Mouse (Mus musculus) testis, adult 10 weeks (tissue): ENCODE results near the gene Gm438. TPM values are rescaled to one million over a fixed set of nuclear protein-coding genes. Genes with fewer than 3 reads are reported as not detected.

Experiments used
- polyA plus RNA-seq: library from polyadenylated mRNA; stranded (reverse); fragments of 350-450 nt; fragmentation: Illumina TruSeq; extraction: RNeasy Lipid Tissue Mini Kit (QIAGEN cat#74804); gene quantifications from one replicate; pipeline ENCODE4 v1.2.3, GENCODE M21; 2014; ENCODE audit warnings: low read depth, low replicate concordance

Gm438 gene
- 0.14 TPM for polyA plus RNA-seq

DNA sequence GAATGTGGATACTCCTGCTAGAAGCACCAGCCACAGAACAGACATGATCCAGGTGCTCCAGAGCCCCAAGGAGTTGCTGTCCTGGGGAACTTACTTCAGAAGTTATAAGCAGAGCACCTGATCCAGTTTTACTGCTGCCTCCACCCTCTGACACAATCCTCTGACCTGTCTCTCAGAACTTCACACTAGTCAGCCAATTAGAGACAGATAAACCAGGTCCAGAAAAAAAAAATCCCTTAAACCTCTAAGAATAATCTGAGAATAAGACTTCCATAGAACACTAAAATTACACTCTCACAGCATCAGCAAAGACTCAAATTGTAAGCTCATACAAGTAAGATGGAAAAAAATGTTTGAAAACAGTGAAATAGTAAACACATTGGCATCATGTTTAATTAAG lies at the start of gene Gm438:
Gene Gm438 (minus strand): TSS at position 101 of the 400 bp plus-strand sequence.

Other genes with a start within 250 kb of the Gm438 start
- gene Gm13124, start 221.4 kb downstream of the Gm438 start, polyA plus RNA-seq, result 0.17 TPM
- not detected for gene Aadacl4, start 172.9 kb downstream of the Gm438 start, polyA plus RNA-seq
- gene Gm436, start 100.2 kb downstream of the Gm438 start, polyA plus RNA-seq, result not detected
- not detected for gene Gm13178, start 65.2 kb downstream of the Gm438 start, polyA plus RNA-seq
- gene Dhrs3, start 106.2 kb upstream of the Gm438 start, polyA plus RNA-seq, result 4.8 TPM